Mouse (Mus musculus) heart, adult 9 months (tissue): Measurements from ENCODE around the gene Ubtd2.

Source experiments
- DNase-seq, 2 experiments: peaks; one replicate each; pipeline ENCODE4 v3.0.0; 2022; ENCODE audit warnings: low spot score in 2 of 2

Ubtd2 gene

DNA sequence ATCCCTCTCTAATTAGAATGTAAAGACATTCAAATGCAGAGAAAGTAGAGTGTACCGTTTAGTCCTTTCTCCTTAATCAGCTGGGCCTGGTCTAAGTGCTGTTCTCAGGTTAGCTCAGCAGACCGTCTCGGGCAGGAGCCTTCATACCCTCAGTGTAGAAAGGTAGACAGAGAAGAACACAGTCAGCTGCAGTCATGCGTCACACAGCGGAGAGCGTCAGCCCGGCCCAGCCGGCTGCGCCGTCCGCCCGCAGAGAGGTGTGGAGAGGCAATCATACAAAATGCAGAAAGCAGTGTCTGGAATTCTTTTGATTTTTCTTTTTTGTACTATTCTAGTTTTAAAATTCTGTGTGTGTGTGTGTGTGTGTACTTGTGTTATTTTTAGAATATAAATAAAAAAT lies 90.4 kb downstream of the Ubtd2 start:
- no peak for DNase-seq

DNA sequence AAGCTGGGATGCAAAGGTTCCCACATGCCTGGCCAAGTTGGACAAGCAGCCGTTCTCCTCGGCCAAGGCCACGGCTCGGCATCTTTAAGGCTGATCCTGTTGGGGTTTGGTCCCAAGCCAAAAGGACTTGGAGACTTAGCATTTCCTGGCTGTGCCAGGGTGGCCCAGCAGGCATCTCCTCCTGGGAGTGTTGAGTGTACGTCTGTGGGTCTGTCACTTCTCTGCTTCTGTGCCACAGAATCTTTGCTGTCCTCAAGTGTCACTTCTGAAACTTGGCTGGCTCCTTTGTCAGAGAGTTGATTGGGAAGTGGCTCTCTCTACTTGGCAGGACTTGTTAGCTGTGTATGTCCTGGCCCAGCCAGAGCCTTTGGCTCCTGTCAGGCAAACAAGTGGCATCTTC lies 91.3 kb downstream of the Ubtd2 start:
- DNase-seq = peak in 1 of 2 experiments; percentile 64

DNA sequence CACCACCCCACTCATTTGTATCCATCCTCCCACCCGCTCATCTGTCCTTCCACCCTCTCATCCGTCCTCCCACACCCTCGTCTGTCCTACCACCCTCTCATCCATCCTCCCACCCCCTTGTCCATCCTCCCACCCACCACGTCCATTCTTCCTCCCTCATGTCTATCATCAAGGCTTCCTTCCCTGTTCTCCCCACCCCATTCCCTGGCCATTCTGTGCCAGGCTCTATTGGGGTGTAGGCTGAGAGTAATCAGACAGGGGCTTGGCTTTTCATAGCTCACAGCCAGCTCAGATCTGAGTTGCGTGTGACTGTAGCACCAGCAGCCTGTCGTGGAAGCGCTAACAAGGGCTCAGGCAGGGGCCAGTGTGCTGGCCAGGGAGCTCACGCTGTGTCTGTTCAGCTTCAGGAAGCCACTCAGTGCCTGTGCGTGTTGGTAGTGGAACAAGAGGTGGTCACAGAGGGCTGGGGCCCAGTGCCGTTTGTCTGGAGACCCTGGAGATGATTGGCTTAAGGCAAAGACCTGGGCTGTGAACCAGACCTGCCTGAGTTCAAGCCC lies 92.3 kb downstream of the Ubtd2 start:
- DNase-seq = no peak

DNA sequence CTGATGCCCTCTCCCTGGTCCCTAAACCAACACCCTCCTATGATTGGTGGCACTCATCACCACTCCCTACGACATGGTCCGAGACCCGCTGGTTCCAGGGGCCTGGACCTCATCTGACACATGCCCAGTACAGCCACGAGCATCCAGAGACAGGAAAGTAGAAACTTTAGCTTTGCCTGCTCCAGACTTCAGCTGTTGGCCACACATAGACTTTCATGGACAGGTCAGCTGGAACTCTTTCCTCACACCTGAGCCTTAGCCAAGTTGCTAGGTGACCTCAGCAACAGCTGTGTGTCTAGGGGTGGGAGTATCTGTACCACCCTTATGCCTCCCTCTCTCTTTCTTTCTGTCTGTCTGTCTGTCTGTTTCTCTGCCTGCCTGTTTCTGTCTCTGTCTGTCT lies 93.1 kb downstream of the Ubtd2 start:
- DNase-seq = peak in 1 of 2 experiments; percentile 35

DNA sequence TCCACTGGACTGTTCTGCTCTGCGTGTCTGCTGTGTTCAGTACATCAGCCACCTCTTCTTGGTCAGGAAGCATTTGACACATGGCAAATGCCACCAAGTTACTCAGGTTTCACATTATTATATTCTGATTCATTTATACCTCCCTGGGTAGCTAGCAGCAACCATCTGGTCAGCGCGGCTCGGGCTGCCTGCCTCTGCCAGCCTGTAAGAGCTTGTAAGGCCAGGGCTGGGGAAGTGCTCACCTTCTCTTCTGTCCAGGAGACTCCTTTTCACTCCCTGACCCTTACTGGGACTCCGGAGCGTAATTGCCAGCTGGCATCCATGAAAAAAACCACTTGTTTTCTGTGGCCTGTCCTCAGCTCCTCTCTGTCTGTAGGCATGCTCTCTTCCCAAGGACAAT lies 94.1 kb downstream of the Ubtd2 start:
- no peak for DNase-seq

DNA sequence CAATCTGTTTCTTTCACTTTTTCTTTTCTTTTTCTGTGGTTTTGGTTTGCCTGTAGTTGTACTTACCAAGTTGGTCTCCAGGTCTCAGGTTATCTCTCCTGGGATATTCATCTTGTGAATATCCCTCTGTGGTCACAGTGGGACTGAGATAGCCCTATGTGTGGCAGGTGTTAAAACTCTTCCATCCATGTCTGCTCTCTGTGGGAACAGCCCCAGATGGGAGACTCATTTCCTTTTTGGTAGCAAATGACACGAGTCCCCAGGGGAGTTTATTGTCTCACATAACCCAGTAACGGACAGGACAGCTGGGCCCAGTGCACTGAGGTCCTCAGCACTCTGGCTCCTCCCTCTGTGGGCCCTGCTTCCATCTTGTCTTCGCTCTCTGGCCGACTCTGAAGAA lies 94.9 kb downstream of the Ubtd2 start:
- peak; percentile 77 to 90 for DNase-seq

DNA sequence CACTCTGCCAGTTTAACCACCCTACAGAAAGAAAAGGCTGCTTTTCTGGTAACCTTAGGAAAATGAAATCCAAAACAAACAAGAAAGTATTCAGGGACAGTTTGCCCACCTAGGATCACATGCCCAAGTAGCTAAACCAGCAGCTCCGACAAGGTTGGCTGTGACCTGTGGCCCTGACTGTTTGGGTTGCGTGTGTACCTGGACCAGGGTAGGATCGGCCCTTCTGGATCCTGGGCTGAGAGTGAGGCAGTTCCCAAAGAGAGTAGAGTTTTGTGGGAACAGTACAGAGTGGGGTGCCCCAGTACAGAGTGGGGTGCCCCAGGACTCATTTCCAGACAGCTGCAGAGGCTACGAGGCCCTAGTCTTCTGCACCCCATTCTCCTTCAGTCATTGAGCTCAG lies 95.9 kb downstream of the Ubtd2 start:
- no peak for DNase-seq

DNA sequence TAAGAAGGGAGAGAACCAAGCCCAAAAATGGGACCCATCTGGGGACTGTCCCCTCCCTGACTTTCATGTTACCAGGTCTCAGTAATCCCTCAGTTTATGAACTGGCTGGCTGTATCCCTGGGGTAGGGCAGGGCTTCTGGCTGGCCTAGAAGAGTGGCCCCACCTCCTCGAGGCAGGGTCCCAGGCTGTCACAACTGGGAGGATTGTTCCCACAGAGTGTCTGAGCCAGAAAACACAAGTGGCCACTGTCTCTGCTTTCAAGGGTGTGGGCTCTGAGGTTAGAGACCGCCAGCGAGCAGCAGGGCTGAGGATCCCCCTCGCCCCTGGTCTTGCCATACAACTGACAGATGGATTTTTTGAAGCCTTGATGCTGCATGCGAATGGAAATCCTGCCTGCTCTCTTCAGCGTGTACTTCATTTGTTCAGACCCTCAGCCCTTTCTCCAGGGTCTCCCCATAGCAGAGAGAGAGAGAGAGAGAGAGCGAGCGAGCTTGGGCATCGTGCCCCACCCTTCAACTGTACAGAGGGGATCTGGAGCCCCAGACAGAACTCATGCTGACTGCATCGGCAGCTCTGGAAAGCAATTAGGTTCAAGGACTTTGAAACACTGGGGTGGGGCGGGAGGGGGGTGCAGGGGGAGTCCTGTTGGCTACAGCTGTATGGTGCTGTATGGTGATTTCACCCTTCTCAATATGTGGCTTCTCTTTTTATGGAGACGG lies 96.6 kb downstream of the Ubtd2 start:
- peak; percentile 44 to 46 for DNase-seq

DNA sequence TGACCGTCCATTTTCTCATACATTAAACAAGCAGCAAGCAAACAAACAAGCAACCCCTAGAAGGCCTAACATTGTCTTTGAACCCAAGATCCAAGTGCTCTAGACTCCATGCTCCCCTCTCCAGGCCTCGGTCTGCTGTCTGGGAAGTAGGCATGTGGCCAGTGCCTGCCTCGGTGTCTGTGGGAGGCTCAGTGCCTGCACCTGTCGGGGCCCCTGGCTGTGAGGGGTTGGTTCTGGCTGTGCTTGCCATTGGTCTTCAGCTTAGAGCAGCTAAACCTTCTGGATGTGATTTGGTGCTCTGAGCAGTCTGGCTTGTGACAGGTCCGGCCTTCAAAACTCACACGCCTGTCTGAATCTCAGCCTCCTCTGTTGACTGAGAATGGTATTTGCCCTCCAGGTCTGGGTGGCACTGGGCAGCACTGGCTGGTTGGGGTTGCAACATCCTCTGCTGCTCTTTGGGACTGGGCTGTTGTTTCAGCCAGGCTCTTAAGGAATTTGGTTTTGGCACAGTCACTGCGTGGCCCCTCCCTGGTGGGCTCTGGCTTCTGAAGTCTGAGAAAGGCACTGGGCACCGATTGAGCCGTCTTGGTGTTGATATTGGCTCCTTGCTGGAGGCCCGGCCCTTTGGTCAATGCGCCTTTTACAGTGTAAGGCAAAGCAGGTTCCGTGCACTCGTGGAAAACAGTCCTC lies 97.4 kb downstream of the Ubtd2 start:
- peak; percentile 33 to 35 for DNase-seq

DNA sequence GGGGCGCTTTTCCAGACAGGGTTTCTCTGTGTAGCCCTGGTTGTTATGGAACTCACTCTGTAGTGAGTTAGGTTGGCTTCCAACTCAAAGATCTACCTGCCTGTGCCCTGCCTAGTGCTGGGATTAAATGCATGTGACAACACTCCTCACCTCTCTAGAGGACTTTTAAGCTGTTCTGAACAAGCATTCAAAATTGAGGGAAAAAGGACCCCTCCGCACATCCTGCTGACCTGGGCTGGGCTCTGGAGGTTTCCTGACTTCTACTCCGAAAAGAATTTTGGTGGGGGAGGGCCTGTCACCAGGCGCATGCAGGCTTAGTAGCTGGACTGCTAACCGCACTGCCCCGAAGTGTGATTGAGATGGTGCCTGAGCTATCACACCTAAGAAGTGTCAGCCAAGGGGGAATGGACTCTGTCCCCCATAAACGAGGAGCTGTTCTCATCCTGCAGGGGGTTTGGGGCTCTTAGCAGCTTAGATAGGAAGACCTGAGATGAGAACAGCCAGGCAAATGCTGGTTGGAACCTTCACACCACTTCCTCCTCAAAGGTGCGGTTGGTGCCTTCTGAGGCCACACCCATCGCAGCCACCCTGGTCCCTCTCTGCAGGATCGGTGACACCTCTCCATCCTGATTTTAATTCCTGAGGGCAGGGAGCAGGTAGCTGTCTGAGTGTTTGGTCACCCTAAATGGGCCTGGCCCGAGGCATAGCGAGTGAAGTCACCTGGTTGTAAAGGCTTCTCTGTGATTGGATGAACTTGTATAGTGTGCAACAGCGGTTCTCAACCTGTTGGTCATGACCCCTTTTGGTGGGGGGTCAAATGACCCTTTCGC lies 98.4 kb downstream of the Ubtd2 start:
- DNase-seq = no peak

DNA sequence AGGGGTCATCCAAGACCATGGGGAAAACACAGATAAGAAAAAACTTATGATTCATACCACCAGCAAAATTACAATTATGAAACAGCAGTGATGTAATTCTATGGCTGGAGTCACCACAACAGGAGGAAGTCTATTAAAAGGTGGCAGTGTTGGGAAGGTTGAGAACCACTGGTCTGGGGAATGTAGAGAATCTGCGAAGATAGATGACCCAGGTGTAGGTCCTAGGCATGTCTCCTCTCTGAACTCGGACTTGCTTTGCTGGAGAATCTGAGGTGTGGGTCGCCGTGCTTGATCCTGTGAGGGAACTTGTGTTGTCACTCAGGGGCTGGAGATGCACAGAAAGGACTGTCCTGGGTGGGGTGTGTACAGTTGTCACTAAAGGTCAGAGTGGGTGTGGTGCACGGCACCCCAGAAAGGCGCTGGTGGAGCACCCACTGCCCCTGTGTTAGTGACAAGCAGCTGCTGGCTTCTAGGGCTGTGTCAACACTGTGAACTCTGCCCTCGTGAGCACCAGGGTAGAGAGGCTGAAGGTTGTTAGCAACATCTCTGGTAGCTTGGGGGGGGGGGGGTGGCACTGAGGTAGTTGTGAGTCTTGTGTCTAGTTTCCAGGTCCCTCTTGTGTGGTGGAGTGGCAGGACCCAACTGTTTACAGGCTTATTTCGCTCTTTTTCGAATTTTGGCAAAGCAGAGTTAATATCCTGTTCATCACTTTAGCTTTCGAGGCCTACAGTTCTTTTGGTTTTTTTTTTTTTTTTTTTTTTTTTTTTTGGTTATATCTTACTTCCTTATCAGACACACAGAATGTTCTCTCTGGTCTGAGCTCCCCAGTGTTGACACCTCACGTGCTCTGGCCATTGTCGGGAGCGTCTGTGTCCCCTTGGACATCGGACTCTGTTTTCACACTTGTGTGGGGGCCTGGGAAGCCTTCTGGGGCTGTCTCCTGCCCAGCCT lies 99.2 kb downstream of the Ubtd2 start:
- DNase-seq = peak in 1 of 2 experiments; percentile 42

DNA sequence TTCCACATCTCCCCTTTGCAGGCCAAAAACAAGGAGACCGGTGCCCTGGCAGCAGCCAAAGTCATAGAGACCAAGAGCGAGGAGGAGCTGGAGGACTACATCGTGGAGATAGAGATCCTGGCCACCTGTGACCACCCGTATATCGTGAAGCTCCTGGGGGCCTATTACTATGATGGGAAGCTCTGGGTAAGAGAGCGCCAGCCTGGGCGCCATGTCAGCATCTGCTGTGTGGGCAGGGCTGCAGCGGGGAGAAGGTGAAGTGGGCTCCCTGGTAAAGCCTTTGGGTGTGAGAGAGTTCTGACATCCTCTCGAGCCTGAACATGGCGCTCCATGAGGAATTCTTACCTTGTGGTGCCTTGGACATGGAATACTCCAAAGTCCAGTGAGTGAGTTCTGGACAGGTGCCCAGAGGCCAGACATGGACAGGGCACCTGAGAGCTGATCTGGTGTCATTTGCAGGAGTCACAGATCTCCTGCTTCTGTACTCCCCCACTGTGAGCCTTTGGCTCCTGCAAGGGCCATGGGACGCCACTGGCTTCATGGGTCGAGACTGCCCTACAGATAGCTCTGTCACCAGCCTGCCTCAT lies 100.0 kb downstream of the Ubtd2 start:
- DNase-seq = no peak

DNA sequence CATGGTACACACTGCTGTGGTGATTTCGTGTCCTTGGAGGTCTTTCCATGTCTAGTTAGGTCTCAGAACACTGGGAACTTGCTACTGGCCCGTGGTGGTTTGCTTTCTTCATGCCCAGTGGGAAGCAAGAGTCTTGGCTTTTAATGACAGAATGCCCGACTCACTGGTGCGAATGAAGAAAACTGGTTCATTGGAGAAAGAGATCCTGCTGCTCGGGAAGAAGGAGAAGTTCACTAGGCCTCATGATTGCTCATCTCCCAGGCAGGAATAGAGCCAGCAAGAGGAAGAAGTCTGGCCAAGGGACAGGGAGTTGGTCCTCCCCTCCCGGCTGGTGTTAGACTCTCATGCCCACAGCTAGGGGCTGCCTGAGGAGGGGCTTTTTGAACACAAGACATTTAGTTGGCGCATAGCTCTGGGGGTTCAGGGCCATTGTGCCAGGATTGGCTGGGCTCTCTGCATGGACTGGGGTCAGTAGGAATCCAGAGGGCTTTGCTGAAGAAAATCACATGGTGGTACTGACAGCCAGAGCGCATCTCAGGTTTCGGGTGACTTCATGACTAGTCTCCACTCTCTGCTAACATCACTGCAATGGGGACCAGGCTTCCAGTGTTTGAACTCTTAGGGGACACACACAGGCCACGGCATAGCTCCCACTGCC lies 101.3 kb downstream of the Ubtd2 start:
- DNase-seq = peak; percentile 42 to 44

DNA sequence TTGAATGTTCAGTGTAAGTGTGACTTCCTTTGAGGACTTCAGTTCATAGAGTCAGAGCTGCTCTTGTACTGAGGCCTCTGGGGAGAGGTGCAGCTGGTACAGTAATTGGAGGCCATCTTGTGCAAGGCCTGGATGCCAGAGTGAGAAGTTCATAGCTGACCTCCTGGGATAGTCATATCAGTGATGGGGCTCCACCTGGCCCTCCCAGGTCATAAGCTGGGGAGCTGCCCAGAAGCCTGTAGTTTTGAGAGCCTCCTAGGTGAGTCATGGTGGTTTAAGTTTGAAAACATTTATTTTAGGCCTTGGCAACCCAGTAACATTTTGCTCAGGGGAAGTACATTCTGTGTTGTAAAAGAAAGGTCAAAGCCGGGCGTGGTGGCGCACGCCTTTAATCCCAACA lies 102.9 kb downstream of the Ubtd2 start:
- no peak for DNase-seq

DNA sequence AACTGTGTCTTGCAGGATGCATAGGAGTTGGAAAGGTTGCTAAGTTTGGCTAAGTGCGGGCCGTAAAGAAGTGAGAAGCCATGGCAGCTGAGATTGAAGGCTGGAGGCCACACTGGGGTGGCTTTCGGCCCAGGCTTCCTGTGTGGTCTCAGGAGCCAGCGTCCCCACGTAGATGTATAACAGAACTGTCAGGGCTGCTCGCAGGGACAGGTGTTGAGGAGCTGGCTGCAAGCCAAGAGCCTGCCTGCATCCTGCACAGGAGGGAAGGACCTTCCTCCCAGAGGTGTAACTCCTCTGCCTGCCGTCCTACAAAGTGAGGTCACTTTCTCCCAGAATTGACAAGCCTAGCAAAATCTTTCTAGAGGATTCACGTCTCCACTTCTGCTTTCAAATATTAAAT lies 103.5 kb downstream of the Ubtd2 start:
- DNase-seq = no peak

DNA sequence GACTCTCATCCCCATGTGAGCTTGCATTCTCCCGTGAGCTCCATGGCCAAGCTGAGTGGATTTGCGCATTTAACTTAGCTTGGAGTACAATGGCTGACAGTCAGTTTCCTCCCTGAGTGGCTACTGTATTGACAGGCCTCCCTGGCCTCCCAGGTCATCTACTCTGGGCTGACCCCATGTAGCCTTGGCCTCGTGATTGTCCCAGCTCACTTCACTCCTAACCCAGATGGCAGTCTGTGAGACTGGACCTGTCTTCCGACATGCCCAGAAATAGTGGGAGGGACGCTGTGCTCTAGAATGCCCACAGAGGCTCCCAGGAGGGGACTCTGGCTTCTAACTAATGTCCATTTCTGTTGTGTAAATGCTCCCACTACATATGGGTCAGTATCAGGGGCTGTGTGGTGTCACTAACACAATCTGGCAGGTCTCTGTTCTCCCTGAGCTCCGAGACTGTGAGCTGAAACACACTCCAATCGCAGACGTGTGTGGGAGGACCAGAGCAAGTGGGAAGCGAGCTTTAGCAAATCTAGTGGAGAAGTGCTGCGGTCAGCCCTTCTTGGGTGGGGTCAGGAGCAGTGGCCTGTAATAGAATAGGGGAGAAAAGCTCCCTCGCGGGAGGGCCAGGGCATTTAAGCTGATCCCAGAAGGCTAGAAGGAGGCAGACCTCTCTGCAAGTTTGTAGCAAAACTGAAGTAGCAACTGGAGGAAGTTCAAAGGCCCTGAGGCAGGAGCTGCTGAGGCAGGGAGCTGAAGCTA lies 105.0 kb downstream of the Ubtd2 start:
- no peak for DNase-seq

DNA sequence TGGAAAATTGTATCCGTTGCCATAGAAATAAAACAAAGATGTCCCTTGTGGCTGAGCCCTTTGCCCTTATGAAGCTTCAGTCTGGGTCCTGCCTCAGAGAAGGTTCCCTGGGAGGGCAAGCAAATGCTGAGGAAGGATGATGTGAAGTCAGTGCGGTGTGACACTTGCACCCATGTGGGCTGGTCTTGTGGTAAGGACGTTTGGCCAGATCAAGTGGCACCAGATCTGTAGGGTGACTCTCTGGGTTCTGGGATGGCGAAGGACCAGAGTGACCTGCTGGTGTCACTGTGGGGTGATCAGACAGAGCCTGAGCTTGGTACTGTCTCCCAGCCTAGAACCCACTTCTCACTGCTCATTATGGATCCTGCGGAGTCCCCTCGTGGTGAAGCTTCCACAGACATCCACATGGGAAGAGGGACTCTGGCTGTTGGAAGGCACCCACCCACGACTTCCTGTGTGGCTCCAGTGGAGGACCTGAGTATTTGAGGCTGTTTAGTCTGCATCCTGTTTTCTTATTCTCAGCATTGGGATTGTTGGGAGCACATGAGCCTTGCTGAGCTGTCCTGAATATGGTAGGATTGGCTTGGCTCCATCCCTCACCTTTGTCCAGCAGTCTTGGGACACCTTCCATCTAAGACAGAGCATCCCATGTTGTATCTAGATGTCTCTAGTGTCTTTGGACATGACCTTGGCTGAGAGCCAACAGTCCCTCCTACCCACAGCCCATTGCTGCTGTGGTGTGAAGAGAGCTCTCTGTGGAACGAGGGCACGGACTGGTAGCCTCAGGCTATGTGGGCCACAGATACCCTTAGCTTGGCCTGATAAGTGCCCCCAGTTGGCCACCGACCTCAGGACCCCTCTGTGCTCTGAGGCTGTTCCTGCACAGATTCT lies 106.5 kb downstream of the Ubtd2 start:
- DNase-seq = peak; percentile 39 to 51

DNA sequence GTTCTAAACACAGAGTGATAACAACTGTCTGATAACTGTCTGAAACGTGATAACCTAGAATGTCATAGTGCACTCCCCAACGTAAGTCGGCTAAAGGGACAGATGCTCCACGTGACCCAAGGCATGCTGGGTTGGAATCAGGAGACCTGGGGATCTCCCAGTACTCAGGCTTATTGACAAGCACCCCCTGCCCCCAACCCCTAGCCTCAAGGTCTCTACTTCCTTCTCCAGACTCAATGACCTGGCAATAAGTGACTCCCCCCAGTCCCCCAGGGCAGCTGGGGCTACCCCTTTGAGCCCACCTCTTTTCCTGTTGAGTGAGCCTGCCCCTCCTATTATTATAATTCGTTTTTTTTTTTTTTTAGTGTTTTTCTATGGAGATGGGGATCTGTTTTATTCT lies 107.5 kb downstream of the Ubtd2 start:
- DNase-seq = no peak
